Mouse (Mus musculus) MEL (cell line): ENCODE measurements around the gene Foxd3.

ENCODE experiments used
- BHLHE40 ChIP-seq: IDR thresholded peaks from 2 replicates; pipeline ENCODE4 v1.6.1; 2012; ENCODE audit warnings: low read depth, mild to moderate bottlenecking, inconsistent platforms, low read length, improper control_type of control experiment, borderline replicate concordance
- CTCF ChIP-seq, 3 experiments: IDR thresholded peaks in 2 of 3; conservative IDR thresholded peaks in 1 of 3; 2 replicates each; pipeline ENCODE4 v1.5.1; 2011 to 2012; ENCODE audit warnings: low read length in 3 of 3, low read depth in 2 of 3, mild to moderate bottlenecking in 2 of 3, improper control_type of control experiment in 1 of 3, inconsistent platforms in 1 of 3, mixed read lengths in 1 of 3, moderate library complexity in 1 of 3; ENCODE audit not compliant: control insufficient read depth in 1 of 3, insufficient read depth in 1 of 3, poor library complexity in 1 of 3, severe bottlenecking in 1 of 3
- E2F4 ChIP-seq: IDR thresholded peaks from 2 replicates; pipeline ENCODE4 v1.6.1; 2011; ENCODE audit warnings: low read depth, low read length, improper control_type of control experiment, borderline replicate concordance
- EP300 ChIP-seq, 2 experiments: IDR thresholded peaks; 2 replicates each; pipeline ENCODE4 v1.6.1; 2011; ENCODE audit warnings: improper control_type of control experiment in 2 of 2, low read length in 2 of 2, low read depth in 1 of 2, mild to moderate bottlenecking in 1 of 2
- GATA1 ChIP-seq: IDR thresholded peaks from 2 replicates; pipeline ENCODE4 v1.6.1; 2011; ENCODE audit warnings: low read depth, low read length, improper control_type of control experiment
- HCFC1 ChIP-seq: IDR thresholded peaks from 2 replicates; pipeline ENCODE4 v1.6.1; 2012; ENCODE audit warnings: low read depth, mild to moderate bottlenecking, inconsistent platforms, low read length, improper control_type of control experiment, moderate library complexity
- MXI1 ChIP-seq: IDR thresholded peaks from 2 replicates; pipeline ENCODE4 v1.6.1; 2011; ENCODE audit warnings: mild to moderate bottlenecking, low read depth, low read length, improper control_type of control experiment
- POLR2A ChIP-seq, 2 experiments: IDR thresholded peaks; 2 replicates each; pipeline ENCODE4 v1.6.1; 2011 to 2012; ENCODE audit warnings: low read length in 2 of 2, mild to moderate bottlenecking in 2 of 2, control low read depth in 1 of 2, improper control_type of control experiment in 1 of 2, low read depth in 1 of 2, moderate library complexity in 1 of 2; ENCODE audit not compliant: control insufficient read depth in 1 of 2, insufficient read depth in 1 of 2, poor library complexity in 1 of 2
- RCOR1 ChIP-seq: IDR thresholded peaks from 2 replicates; pipeline ENCODE4 v1.6.1; 2012; ENCODE audit warnings: low read depth, mild to moderate bottlenecking, inconsistent platforms, low read length, improper control_type of control experiment
- SIN3A ChIP-seq: IDR thresholded peaks from 2 replicates; pipeline ENCODE4 v1.6.1; 2012; ENCODE audit warnings: low read length, improper control_type of control experiment, inconsistent platforms
- TCF12 ChIP-seq: IDR thresholded peaks from 2 replicates; pipeline ENCODE4 v1.6.1; 2014; ENCODE audit warnings: low read depth, mild to moderate bottlenecking, inconsistent platforms, low read length, improper control_type of control experiment, moderate library complexity
- USF1 ChIP-seq: IDR thresholded peaks from 2 replicates; pipeline ENCODE4 v1.6.1; 2014; ENCODE audit warnings: low read depth, mild to moderate bottlenecking, inconsistent platforms, low read length, improper control_type of control experiment, moderate library complexity

GRCm38 (mm10) chr4:99651823-99652450, 4.2 kb upstream of the Foxd3 start:
- TF ChIP-seq HCFC1 (no peak), CTCF (IDR thresholded peaks at IDR 0.05 in 2 of 3, conservative IDR thresholded peaks at IDR 0.05 in 1 of 3; ENCODE audit: control insufficient read depth in 1 of 3, insufficient read depth in 1 of 3, low read depth in 2 of 3, low read length in 3 of 3, poor library complexity in 1 of 3, severe bottlenecking in 1 of 3) (no peak), TCF12 (no peak), POLR2A (IDR thresholded peaks at IDR 0.05; ENCODE audit: control insufficient read depth in 1 of 2, insufficient read depth in 1 of 2, low read depth in 1 of 2, low read length in 2 of 2, poor library complexity in 1 of 2) (no peak), E2F4 (no peak), USF1 (no peak), EP300 (IDR thresholded peaks at IDR 0.05; ENCODE audit: low read depth in 1 of 2, low read length in 2 of 2) (no peak), GATA1 (no peak), MXI1 (no peak), RCOR1 (no peak), BHLHE40 (no peak), SIN3A (no peak)
